Mouse (Mus musculus): Measurements from ENCODE around the gene Olfr1490. TPM values are rescaled to one million over a fixed set of nuclear protein-coding genes. Genes with fewer than 3 reads are reported as not detected.

The Olfr1490 gene
- polyA plus RNA-seq (2012; fragmentation: generic; extraction: Trizol): not detected

GRCm38 (mm10) chr19:13650791-13651190, at the start of gene Olfr1490:
Gene Olfr1490, plus strand, starts transcription at chr19:13651091.

GRCm38 (mm10) chr19:13617075-13617474, 33.8 kb upstream of the Olfr1490 start, which contains the start of gene Olfr1487:
Gene Olfr1487, plus strand, starts transcription at chr19:13617375.

DNA sequence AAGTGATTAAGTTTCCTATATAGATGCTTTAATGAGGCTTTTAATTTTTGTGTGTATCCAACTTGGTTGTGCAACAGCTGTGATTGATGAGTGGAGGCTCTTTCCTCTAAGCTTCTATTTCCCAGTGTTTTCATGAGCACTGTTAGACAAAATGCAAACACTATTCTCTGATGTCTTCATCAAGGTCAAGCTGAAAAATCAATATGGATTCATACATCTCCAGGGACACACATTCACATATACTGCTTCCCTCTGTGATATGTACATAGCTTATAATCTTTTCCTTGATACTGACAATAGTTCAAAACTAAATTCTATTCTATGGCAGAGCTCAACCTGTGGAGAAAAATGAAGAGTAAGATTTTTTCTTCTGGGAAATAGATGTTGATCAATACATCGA, 19.6 kb upstream of the Olfr1490 start, which contains the start of gene Olfr1489:
Gene Olfr1489, plus strand, starts transcription at position 301 of the 400 bp plus-strand sequence.

GRCm38 (mm10) chr19:13696968-13697367, 46.1 kb downstream of the Olfr1490 start, which contains the start of gene Olfr1491:
Gene Olfr1491, plus strand, starts transcription at chr19:13697268.

Other genes with a start within 250 kb of the Olfr1490 start
- gene Olfr1469, start 243.2 kb upstream of the Olfr1490 start, polyA plus RNA-seq (2012; fragmentation: generic; extraction: Trizol): not detected
- not detected for gene Olfr1471, start 207.7 kb upstream of the Olfr1490 start, polyA plus RNA-seq (2012; fragmentation: generic; extraction: Trizol)
- not detected for gene Olfr1472, start 195.0 kb upstream of the Olfr1490 start, polyA plus RNA-seq (2012; fragmentation: generic; extraction: Trizol)
- gene Olfr1474, start 181.5 kb upstream of the Olfr1490 start, polyA plus RNA-seq (2012; fragmentation: generic; extraction: Trizol): not detected
- gene Olfr1475, start 170.9 kb upstream of the Olfr1490 start, polyA plus RNA-seq (2012; fragmentation: generic; extraction: Trizol): not detected
- not detected for gene Olfr1477, start 150.5 kb upstream of the Olfr1490 start, polyA plus RNA-seq (2012; fragmentation: generic; extraction: Trizol)
- gene Olfr1480, start 123.2 kb upstream of the Olfr1490 start, polyA plus RNA-seq (2012; fragmentation: generic; extraction: Trizol): not detected
- gene Olfr1484, start 67.6 kb upstream of the Olfr1490 start, polyA plus RNA-seq (2012; fragmentation: generic; extraction: Trizol): not detected
- gene Olfr1487, start 33.7 kb upstream of the Olfr1490 start, polyA plus RNA-seq (2012; fragmentation: generic; extraction: Trizol): not detected
- not detected for gene Olfr1489, start 19.5 kb upstream of the Olfr1490 start, polyA plus RNA-seq (2012; fragmentation: generic; extraction: Trizol)
- gene Olfr1491, start 46.2 kb downstream of the Olfr1490 start, polyA plus RNA-seq (2012; fragmentation: generic; extraction: Trizol): not detected
- not detected for gene Olfr1493-ps1, start 72.2 kb downstream of the Olfr1490 start, polyA plus RNA-seq (2012; fragmentation: generic; extraction: Trizol)
- gene Olfr1494, start 88.6 kb downstream of the Olfr1490 start, polyA plus RNA-seq (2012; fragmentation: generic; extraction: Trizol): not detected
- gene Olfr1495, start 113.5 kb downstream of the Olfr1490 start, polyA plus RNA-seq (2012; fragmentation: generic; extraction: Trizol): not detected
- not detected for gene Olfr1496, start 126.8 kb downstream of the Olfr1490 start, polyA plus RNA-seq (2012; fragmentation: generic; extraction: Trizol)
- not detected for gene Olfr1497, start 147.1 kb downstream of the Olfr1490 start, polyA plus RNA-seq (2012; fragmentation: generic; extraction: Trizol)
- gene Olfr1499, start 168.4 kb downstream of the Olfr1490 start, polyA plus RNA-seq (2012; fragmentation: generic; extraction: Trizol): not detected
- gene Olfr1500, start 179.4 kb downstream of the Olfr1490 start, polyA plus RNA-seq (2012; fragmentation: generic; extraction: Trizol): not detected
- not detected for gene Olfr1501, start 199.6 kb downstream of the Olfr1490 start, polyA plus RNA-seq (2012; fragmentation: generic; extraction: Trizol)
- not detected for gene Olfr1502, start 210.7 kb downstream of the Olfr1490 start, polyA plus RNA-seq (2012; fragmentation: generic; extraction: Trizol)
- not detected for gene Olfr1504, start 246.8 kb downstream of the Olfr1490 start, polyA plus RNA-seq (2012; fragmentation: generic; extraction: Trizol)

All from C3H10T1/2 (cell line).